Mouse (Mus musculus) lung, postnatal 0 days (tissue): Measurements from ENCODE around the gene Ifngr2.

Experiments used
- CTCF ChIP-seq: IDR thresholded peaks from 2 replicates; pipeline ENCODE4 v1.5.1; 2016; ENCODE audit warnings: antibody characterized with exemption, mild to moderate bottlenecking
- EP300 ChIP-seq: IDR thresholded peaks from 2 replicates; pipeline ENCODE4 v1.6.1; 2016; ENCODE audit warnings: antibody characterized with exemption, mild to moderate bottlenecking, control low read depth

GRCm38 (mm10) chr16:91557693-91558092 lies 10.8 kb downstream of the Ifngr2 start:
- TF ChIP-seq CTCF (no peak), EP300 (no peak)
